Mouse (Mus musculus) urinary bladder, postnatal 36 days (tissue): ENCODE results near the gene Spata2l.
A peak's percentile ranks its signal among the peaks of the same experiment; 100 is the strongest.
"Not testable (repeated sequence)": the region's sequence is repeated elsewhere in the genome, so short reads cannot be mapped to it uniquely, and the experiment has no call there.

Source experiments
- DNase-seq, 2 experiments: peaks; one replicate each; pipeline ENCODE4 v3.0.0; 2022; ENCODE audit warnings: low spot score in 2 of 2, mixed read lengths in 1 of 2

Gene Spata2l

GRCm38 (mm10) chr8:123247748-123248147 is 11.7 kb upstream of the Spata2l start:
- no peak for DNase-seq

- DNase-seq: no peak
Measured at GRCm38 (mm10) chr8:123245543-123245942, 9.5 kb upstream of the Spata2l start.

- no peak for DNase-seq
Measured at GRCm38 (mm10) chr8:123244382-123244781, 8.3 kb upstream of the Spata2l start.

- no peak for DNase-seq
Measured at GRCm38 (mm10) chr8:123243053-123243452, 7.0 kb upstream of the Spata2l start.

- DNase-seq: no peak
Measured at GRCm38 (mm10) chr8:123242107-123242923, 6.3 kb upstream of the Spata2l start.

GRCm38 (mm10) chr8:123239398-123239797 is 3.4 kb upstream of the Spata2l start:
- no peak for DNase-seq

GRCm38 (mm10) chr8:123234918-123235519 is 1.0 kb downstream of the Spata2l start:
- no peak for DNase-seq

GRCm38 (mm10) chr8:123233760-123234159 is 2.3 kb downstream of the Spata2l start:
- DNase-seq: no peak

GRCm38 (mm10) chr8:123233300-123233699 is 2.7 kb downstream of the Spata2l start:
- no peak for DNase-seq

GRCm38 (mm10) chr8:123232553-123232952 is 3.5 kb downstream of the Spata2l start:
- no peak for DNase-seq

- no peak for DNase-seq
Measured at GRCm38 (mm10) chr8:123231742-123232141, 4.3 kb downstream of the Spata2l start.

GRCm38 (mm10) chr8:123230326-123230725 is 5.7 kb downstream of the Spata2l start:
- DNase-seq: not testable (repeated sequence)

GRCm38 (mm10) chr8:123228416-123228815 is 7.6 kb downstream of the Spata2l start:
- DNase-seq: no peak

- peak; percentile 91 to 95 for DNase-seq
Measured at GRCm38 (mm10) chr8:123224278-123225266, 11.5 kb downstream of the Spata2l start, which contains the start of gene Cdk10. Gene Cdk10, plus strand, starts transcription at chr8:123224842.

- no peak for DNase-seq
Measured at GRCm38 (mm10) chr8:123220917-123221316, 15.1 kb downstream of the Spata2l start.

- DNase-seq: no peak
Measured at GRCm38 (mm10) chr8:123215430-123215829, 20.6 kb downstream of the Spata2l start.

- DNase-seq: no peak
Measured at GRCm38 (mm10) chr8:123213118-123213772, 22.8 kb downstream of the Spata2l start.

GRCm38 (mm10) chr8:123212321-123213117 is 23.5 kb downstream of the Spata2l start, which contains the start of the genes Chmp1a and Spata33:
Gene Chmp1a, minus strand, starts transcription at chr8:123212763.
Gene Spata33, plus strand, starts transcription at chr8:123212832.
- DNase-seq: peak; percentile 87 to 90

- no peak for DNase-seq
Measured at GRCm38 (mm10) chr8:123211876-123212275, 24.2 kb downstream of the Spata2l start.

- no peak for DNase-seq
Measured at GRCm38 (mm10) chr8:123203571-123203970, 32.5 kb downstream of the Spata2l start.
